Mouse (Mus musculus) liver, postnatal 0 days (tissue): ENCODE data around the gene Lce1i. TPM values are rescaled to one million over a fixed set of nuclear protein-coding genes. Genes with fewer than 3 reads are reported as not detected.
A peak's percentile ranks its signal among the peaks of the same experiment; 100 is the strongest.

Experiments
- ATAC-seq: fragments of 200-750 bp; cut with Nextera tagmentation; 2 replicates; pipeline ENCODE4 v1.8.0; 2017; ENCODE audit warnings: mild to moderate bottlenecking, moderate library complexity
- DNase-seq: peaks from one replicate; pipeline ENCODE4 v3.0.0-alpha.2; 2016
- H3K27ac ChIP-seq: fragments of 300-500 bp; sonication (generic); 2 replicates; pipeline ENCODE4 v1.5.1; 2014; ENCODE audit warnings: antibody characterized with exemption, moderate library complexity, mild to moderate bottlenecking, low read depth
- H3K27me3 ChIP-seq: fragments of 300-500 bp; sonication (generic); 2 replicates; pipeline ENCODE4 v1.6.1; 2014; ENCODE audit warnings: low read length, control low read depth, mixed read lengths; ENCODE audit not compliant: insufficient read depth
- H3K36me3 ChIP-seq: fragments of 300-500 bp; sonication (generic); replicated peaks from 2 replicates; pipeline ENCODE4 v1.6.1; 2014; ENCODE audit warnings: mild to moderate bottlenecking, control low read depth, low read length, moderate library complexity, mixed read lengths; ENCODE audit not compliant: insufficient read depth
- H3K4me1 ChIP-seq: fragments of 300-500 bp; sonication (generic); 2 replicates; pipeline ENCODE4 v1.6.1; 2014; ENCODE audit warnings: antibody characterized with exemption, mild to moderate bottlenecking, control low read depth; ENCODE audit not compliant: insufficient read depth
- H3K4me2 ChIP-seq: fragments of 300-500 bp; sonication (generic); 2 replicates; pipeline ENCODE4 v1.6.1; 2014; ENCODE audit warnings: low read depth, mild to moderate bottlenecking, low read length, moderate library complexity, mixed read lengths
- H3K4me3 ChIP-seq: fragments of 300-500 bp; sonication (generic); 2 replicates; pipeline ENCODE4 v1.5.1; 2014; ENCODE audit warnings: low read depth, low read length
- H3K9ac ChIP-seq: fragments of 300-500 bp; sonication (generic); replicated peaks from 2 replicates; pipeline ENCODE4 v1.6.1; 2014; ENCODE audit warnings: mild to moderate bottlenecking, moderate library complexity
- H3K9me3 ChIP-seq: fragments of 300-500 bp; sonication (generic); 2 replicates; pipeline ENCODE4 v1.6.1; 2016; ENCODE audit warnings: mild to moderate bottlenecking, control low read depth, low read length, mixed read lengths
- CTCF ChIP-seq: sonication (generic); IDR thresholded peaks from 2 replicates; pipeline ENCODE4 v1.5.1; 2016; ENCODE audit warnings: antibody characterized with exemption, low read depth
- EP300 ChIP-seq: IDR thresholded peaks from 2 replicates; pipeline ENCODE4 v1.6.1; 2016; ENCODE audit warnings: antibody characterized with exemption, low read depth, mild to moderate bottlenecking
- WGBS: fragments of 180-500 bp; shearing (Covaris S2); extraction: QIAGEN DNeasy Blood & Tissue Kit; methylation state at CpG from one replicate; pipeline ENCODE4 v1.1.7; 2014; ENCODE audit not compliant: insufficient replicate concordance; 5-methylcytosine and 5-hydroxymethylcytosine counted together
- polyA plus RNA-seq: library from polyadenylated mRNA; unstranded; fragments of >200 nt; fragmentation: Nextera tagmentation; extraction: Ambion mirVana; gene quantifications from 2 replicates; pipeline ENCODE4 v1.2.1, GENCODE M21; 2015

Lce1i gene
- polyA plus RNA-seq, 1 experiment from 2014 or later: not detected

DNA sequence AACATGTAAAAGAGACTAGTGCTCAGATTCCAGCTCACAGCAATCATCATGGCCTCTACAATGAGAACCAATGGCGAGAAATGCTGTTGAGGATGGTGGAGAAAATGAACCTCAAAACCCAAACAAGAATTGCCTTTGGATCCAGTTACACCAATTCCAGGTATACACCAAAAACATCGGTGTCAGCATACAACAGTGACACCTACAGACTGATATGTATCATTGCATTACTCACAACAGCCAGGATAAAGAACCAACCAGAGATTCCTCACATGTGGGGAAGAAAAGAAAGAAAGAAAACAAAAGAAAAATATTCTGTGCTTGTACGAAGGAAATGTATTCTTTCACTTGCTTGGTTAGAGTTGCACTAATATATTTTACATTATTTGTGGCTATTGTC, 7.1 kb downstream of the Lce1i start:
- H3K9me3 ChIP-seq: no peaks in the 10 kb centered on the region
- ATAC-seq (no peak), DNase-seq (no peak)
- no peak overlapping the region for H3K4me2 ChIP-seq
- no peaks in the 10 kb centered on the region for H3K27me3 ChIP-seq
- TF ChIP-seq EP300: no peak
- TF ChIP-seq CTCF: peak; percentile 35; the same call in 1 of the 2 replicates
- WGBS: 19% methylated on average over 3 of the region's 3 CpGs
- H3K36me3 ChIP-seq: no peaks in the 10 kb centered on the region
- no peak overlapping the region for H3K27ac ChIP-seq
- H3K4me3 ChIP-seq: no peak overlapping the region
- H3K9ac ChIP-seq: no peak overlapping the region
- H3K4me1 ChIP-seq: no peaks in the 10 kb centered on the region

GRCm38 (mm10) chr3:92764965-92765364, 13.7 kb downstream of the Lce1i start, which contains the start of gene Lce1h:
Lce1h (minus strand) TSS chr3:92765065.
- no peak within 1 kb of the TSS for H3K4me2 ChIP-seq
- no peak within 1 kb of the TSS for H3K27ac ChIP-seq
- no peak within 1 kb of the TSS for H3K9ac ChIP-seq
- TF ChIP-seq EP300 (no peak), CTCF (no peak)
- no peak for DNase-seq
- H3K27me3 ChIP-seq: no peaks in the 10 kb centered on the region
- WGBS: 75% methylated on average over 1 of the region's 1 CpGs
- no peaks in the 10 kb centered on the region for H3K36me3 ChIP-seq
- H3K4me1 ChIP-seq: no peaks in the 10 kb centered on the region
- no peaks in the 10 kb centered on the region for H3K9me3 ChIP-seq
- no peak for ATAC-seq
- no peak within 1 kb of the TSS for H3K4me3 ChIP-seq

DNA sequence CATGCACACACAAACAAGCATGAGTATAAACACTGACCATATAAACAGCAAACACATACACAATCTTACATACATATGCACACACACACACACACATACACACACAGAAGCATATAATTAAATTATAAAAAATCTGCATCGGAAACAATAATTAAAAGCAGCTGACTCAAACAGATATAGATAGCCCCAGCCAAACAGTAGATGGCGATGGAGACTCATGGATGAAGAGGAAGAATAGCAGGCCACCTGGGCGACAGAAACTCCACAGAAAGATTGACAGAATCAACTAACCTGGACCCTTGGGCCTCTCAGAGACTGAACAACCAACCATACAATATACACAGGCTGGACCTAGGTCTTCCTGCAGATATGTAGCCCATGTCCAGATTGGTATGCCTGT, 25.5 kb downstream of the Lce1i start:
- 34% methylated on average over 3 of the region's 3 CpGs for WGBS
- DNase-seq: no peak
- H3K4me2 ChIP-seq: no peak overlapping the region
- no peak for ATAC-seq
- TF ChIP-seq EP300 (no peak), CTCF (no peak)
- no peaks in the 10 kb centered on the region for H3K27me3 ChIP-seq
- H3K36me3 ChIP-seq: no peaks in the 10 kb centered on the region
- no peaks in the 10 kb centered on the region for H3K4me1 ChIP-seq
- no peak overlapping the region for H3K4me3 ChIP-seq
- H3K27ac ChIP-seq: no peak overlapping the region
- no peak overlapping the region for H3K9ac ChIP-seq
- H3K9me3 ChIP-seq: no peaks in the 10 kb centered on the region

GRCm38 (mm10) chr3:92752238-92752637, 26.5 kb downstream of the Lce1i start, which contains the start of gene Lce1g:
Lce1g (minus strand) TSS chr3:92752338.
- Histone ChIP-seq H3K9ac (no peak within 1 kb of the TSS), H3K4me2 (no peak within 1 kb of the TSS), H3K36me3 (no peaks in the 10 kb centered on the region), H3K27me3 (no peaks in the 10 kb centered on the region), H3K4me1 (no peaks in the 10 kb centered on the region), H3K4me3 (no peak within 1 kb of the TSS), H3K27ac (no peak within 1 kb of the TSS), H3K9me3 (no peaks in the 10 kb centered on the region)
- ATAC-seq (no peak), DNase-seq (no peak)
- TF ChIP-seq CTCF (no peak), EP300 (no peak)
- WGBS: 81% methylated on average over 1 of the region's 1 CpGs

DNA sequence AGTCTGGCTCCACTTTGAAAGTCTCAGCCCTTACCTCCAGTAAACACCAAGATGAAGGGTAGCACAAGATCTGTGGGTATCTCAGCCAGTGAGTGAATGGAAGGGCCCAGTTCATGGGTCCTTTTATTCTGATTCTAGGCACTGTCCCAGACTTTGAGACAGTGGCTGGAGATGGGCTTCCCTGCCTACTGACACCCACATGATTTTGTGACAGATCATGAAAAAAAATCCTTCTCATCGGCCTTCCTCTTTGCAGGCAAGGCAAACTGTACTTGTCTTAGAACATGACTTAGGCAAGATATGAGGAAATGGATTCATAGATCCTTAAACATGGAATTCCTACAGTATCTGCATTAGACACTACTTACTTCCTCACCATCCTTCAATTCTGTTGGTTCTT, 39.7 kb downstream of the Lce1i start, which contains the start of gene Gm38119:
Gene Gm38119 (minus strand): TSS at position 101 of the 400 bp plus-strand sequence.
- H3K4me1 ChIP-seq: no peaks in the 10 kb centered on the region
- H3K9ac ChIP-seq: no peak within 1 kb of the TSS
- no peak within 1 kb of the TSS for H3K4me3 ChIP-seq
- ATAC-seq (no peak), DNase-seq (no peak)
- no peaks in the 10 kb centered on the region for H3K9me3 ChIP-seq
- no peak within 1 kb of the TSS for H3K27ac ChIP-seq
- no peaks in the 10 kb centered on the region for H3K36me3 ChIP-seq
- TF ChIP-seq CTCF: no peak
- TF ChIP-seq EP300: no peak
- 33% methylated on average over 1 of the region's 1 CpGs for WGBS
- H3K27me3 ChIP-seq: no peaks in the 10 kb centered on the region
- no peak within 1 kb of the TSS for H3K4me2 ChIP-seq

Other genes with a start within 250 kb of the Lce1i start
- not detected in 2 replicates for gene 2310046K23Rik, start 244.4 kb downstream of the Lce1i start, polyA plus RNA-seq
- not detected in 2 replicates for gene Ivl, start 205.2 kb downstream of the Lce1i start, polyA plus RNA-seq
- 5.1 and 6.3 TPM in 2 replicates for gene Smcp, start 189.9 kb downstream of the Lce1i start, polyA plus RNA-seq
- not detected in 2 replicates for gene 2210017I01Rik, start 171.4 kb downstream of the Lce1i start, polyA plus RNA-seq
- not detected in 2 replicates for gene Lce6a, start 157.2 kb downstream of the Lce1i start, polyA plus RNA-seq
- not detected in 2 replicates for gene Lce1a1, start 130.6 kb downstream of the Lce1i start, polyA plus RNA-seq
- gene Lce1b, start 122.0 kb downstream of the Lce1i start, polyA plus RNA-seq: not detected in 2 replicates
- not detected in 2 replicates for gene Lce1a2, start 108.6 kb downstream of the Lce1i start, polyA plus RNA-seq
- gene Lce1c, start 99.7 kb downstream of the Lce1i start, polyA plus RNA-seq: not detected in 2 replicates
- not detected in 2 replicates for gene Lce1d, start 91.7 kb downstream of the Lce1i start, polyA plus RNA-seq
- not detected in 2 replicates for gene Lce1e, start 69.8 kb downstream of the Lce1i start, polyA plus RNA-seq
- gene Lce1f, start 58.5 kb downstream of the Lce1i start, polyA plus RNA-seq: not detected in 2 replicates
- gene Gm38119, start 39.8 kb downstream of the Lce1i start, polyA plus RNA-seq: not detected in 2 replicates
- gene Lce1g, start 26.6 kb downstream of the Lce1i start, polyA plus RNA-seq: not detected in 2 replicates
- gene Lce1h, start 13.8 kb downstream of the Lce1i start, polyA plus RNA-seq: not detected in 2 replicates
- not detected in 2 replicates for gene Lce1j, start 11.6 kb upstream of the Lce1i start, polyA plus RNA-seq
- gene Lce1k, start 29.0 kb upstream of the Lce1i start, polyA plus RNA-seq: not detected in 2 replicates
- gene Kprp, start 48.3 kb upstream of the Lce1i start, polyA plus RNA-seq: not detected in 2 replicates
- not detected in 2 replicates for gene Lce1l, start 72.4 kb upstream of the Lce1i start, polyA plus RNA-seq
- not detected in 2 replicates for gene 2310050C09Rik, start 91.3 kb upstream of the Lce1i start, polyA plus RNA-seq
- gene Lce3a, start 147.3 kb upstream of the Lce1i start, polyA plus RNA-seq: not detected in 2 replicates
- gene Lce3b, start 154.1 kb upstream of the Lce1i start, polyA plus RNA-seq: not detected in 2 replicates
- gene Lce3c, start 165.6 kb upstream of the Lce1i start, polyA plus RNA-seq: not detected in 2 replicates
- not detected in 2 replicates for gene Lce3d, start 178.5 kb upstream of the Lce1i start, polyA plus RNA-seq
- not detected in 2 replicates for gene Lce3e, start 188.2 kb upstream of the Lce1i start, polyA plus RNA-seq
- gene Lce3f, start 213.3 kb upstream of the Lce1i start, polyA plus RNA-seq: not detected in 2 replicates
- not detected in 2 replicates for gene Crct1, start 236.8 kb upstream of the Lce1i start, polyA plus RNA-seq
- gene Lce1m, start 240.2 kb upstream of the Lce1i start, polyA plus RNA-seq: not detected in 2 replicates